Mouse (Mus musculus) brain, embryonic 14.5 days (tissue): ENCODE data around the gene Gm10799. TPM values are rescaled to one million over a fixed set of nuclear protein-coding genes. Genes with fewer than 3 reads are reported as not detected.
"Not testable (repeated sequence)": the region's sequence is repeated elsewhere in the genome, so short reads cannot be mapped to it uniquely, and the experiment has no call there.

Experiments used
- DNase-seq: peaks from one replicate; pipeline ENCODE4 v3.0.0-alpha.2; 2011; ENCODE audit warnings: low read depth
- CTCF ChIP-seq: fragments of 200-500 bp; IDR thresholded peaks from 2 replicates; pipeline ENCODE4 v1.5.1; 2012; ENCODE audit warnings: inconsistent platforms, mild to moderate bottlenecking, moderate library complexity, borderline replicate concordance; ENCODE audit not compliant: insufficient read depth, insufficient read length; ENCODE audit errors: extremely low read depth
- POLR2A ChIP-seq: fragments of 200-500 bp; IDR thresholded peaks from 2 replicates; pipeline ENCODE4 v1.6.1; 2012; ENCODE audit warnings: mild to moderate bottlenecking, inconsistent platforms, borderline replicate concordance; ENCODE audit not compliant: poor library complexity, insufficient read depth, insufficient read length, severe bottlenecking; ENCODE audit errors: extremely low read depth
- polyA plus RNA-seq: library from polyadenylated mRNA; depleted of rRNA; stranded (reverse); fragments of >200 nt; gene quantifications from 2 replicates; pipeline ENCODE4 v1.2.3, GENCODE M21; 2012

Gene Gm10799
- polyA plus RNA-seq, 1 experiment: not detected

- no peak for DNase-seq
- TF ChIP-seq POLR2A (no peak), CTCF (no peak)
These were observed 25.0 kb upstream of the Gm10799 start for GRCm38 (mm10) chr2:104093305-104093704.

GRCm38 (mm10) chr2:104087562-104087961 lies 19.2 kb upstream of the Gm10799 start:
- DNase-seq: not testable (repeated sequence)

DNA sequence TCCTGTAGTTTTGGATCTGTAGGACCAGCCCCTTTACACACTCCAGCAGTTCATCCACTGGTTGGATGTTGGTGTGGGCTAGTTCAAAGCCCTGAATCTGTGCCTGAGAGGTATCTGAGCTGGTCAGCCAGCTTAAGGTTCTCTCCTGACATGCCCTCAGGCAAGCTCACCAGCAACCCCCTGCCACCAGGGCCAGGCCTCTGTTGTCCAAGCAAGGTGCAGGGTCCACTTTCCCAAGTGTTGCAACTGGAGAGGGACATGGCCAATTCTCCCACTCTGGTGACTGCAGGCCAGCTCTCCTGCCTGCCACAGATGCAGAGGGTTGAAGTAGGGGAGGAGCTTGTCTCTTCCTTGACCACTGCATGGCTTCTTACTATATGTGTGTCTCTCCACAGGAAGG lies 15.7 kb upstream of the Gm10799 start:
- not testable (repeated sequence) for DNase-seq

DNA sequence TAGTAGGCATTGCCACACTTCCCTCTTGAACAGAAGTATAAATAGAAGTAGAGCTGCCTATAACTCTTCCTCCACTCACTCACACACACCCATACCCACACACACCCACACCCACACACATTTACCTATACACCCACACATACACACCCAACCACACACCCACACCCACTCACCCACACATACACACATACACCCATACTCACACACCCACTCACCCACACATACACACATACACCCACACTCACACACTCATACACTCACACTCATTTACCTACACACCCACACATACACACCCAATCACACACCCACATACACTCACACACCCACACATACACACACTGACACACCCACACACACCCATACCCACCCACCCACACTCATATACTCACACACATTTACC lies 14.1 kb upstream of the Gm10799 start:
- no peak for DNase-seq
- TF ChIP-seq POLR2A: no peak
- no peak for TF ChIP-seq CTCF

DNA sequence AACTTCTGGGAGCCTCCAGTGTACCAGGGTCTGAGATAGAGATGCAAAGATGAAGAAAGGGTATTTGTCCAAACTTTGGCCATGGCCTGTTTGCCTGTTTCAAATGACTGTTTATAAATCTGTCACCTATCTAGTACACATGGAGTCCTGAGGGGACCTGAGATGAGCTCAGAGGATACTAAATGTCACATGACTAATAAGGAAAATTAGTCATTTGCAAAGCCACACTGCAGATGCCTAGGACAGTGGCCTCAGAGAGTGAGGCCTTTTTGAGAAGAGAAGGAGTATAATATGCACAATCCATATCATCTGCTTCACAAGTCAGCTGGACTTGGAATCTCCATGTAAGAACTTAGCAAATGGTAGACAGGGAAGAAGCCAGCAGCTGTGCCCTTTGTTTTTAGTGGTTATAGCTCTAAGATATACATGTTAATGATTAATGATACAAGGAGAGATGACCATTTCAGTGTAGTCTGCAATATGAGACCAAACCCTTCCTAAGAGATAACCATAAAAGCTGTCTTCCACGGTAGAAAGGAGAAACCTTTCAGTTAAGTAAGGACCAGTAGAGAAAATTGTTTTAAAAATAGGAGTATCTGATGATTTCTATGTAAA lies 13.2 kb upstream of the Gm10799 start:
- not testable (repeated sequence) for DNase-seq

- DNase-seq: not testable (repeated sequence)
These were observed 9.9 kb upstream of the Gm10799 start for GRCm38 (mm10) chr2:104078285-104078684.

DNA sequence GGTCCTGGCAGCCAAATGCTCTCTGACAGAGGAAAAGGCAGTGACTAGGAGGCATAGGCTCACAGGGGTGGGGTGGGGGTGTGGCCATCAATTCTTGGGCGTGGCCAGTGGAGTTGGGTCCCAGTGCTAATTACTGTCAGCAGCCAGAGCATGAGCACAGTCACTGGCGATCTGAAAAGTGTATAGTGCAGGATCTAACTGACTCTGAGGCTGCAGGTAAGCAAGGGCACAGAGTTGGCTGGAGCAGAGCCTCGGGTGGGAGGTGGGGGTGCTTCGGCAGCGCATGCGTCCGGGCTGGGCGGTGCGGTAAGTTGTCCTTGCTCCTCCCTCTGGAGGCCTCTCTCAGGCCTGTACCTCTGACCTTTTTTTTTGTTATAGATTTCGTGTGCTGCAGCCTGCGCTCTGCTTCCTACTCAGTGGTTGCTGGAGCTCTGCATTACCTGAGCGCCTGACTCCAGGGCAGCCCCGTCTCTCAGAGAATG lies 1.4 kb upstream of the Gm10799 start, which contains the start of gene Cd59b:
Cd59b (plus strand) TSS at position 146 of the 482 bp plus-strand sequence.
- TF ChIP-seq CTCF: no peak
- TF ChIP-seq POLR2A: no peak
- peak; percentile 66 for DNase-seq

DNA sequence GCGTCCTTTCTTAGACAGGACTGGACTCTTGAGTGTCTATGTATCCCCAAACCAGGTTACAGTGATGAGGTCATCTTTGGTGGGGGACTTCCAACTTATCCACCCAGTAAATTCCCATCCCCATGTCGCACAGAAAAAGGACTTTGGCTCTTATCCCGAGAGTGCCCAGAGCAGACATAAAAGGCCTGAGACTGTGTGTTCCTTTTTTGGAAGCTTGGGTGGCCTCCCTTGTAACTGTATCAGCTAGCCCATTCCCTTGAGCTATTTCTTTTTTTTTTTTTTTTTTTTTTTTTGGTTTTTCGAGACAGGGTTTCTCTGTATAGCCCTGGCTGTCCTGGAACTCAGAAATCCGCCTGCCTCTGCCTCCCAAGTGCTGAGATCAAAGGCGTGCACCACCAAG lies 2.8 kb downstream of the Gm10799 start, which contains the start of gene Gm10912:
Gm10912 (plus strand) TSS at position 301 of the 400 bp plus-strand sequence.
- DNase-seq: not testable (repeated sequence)

DNA sequence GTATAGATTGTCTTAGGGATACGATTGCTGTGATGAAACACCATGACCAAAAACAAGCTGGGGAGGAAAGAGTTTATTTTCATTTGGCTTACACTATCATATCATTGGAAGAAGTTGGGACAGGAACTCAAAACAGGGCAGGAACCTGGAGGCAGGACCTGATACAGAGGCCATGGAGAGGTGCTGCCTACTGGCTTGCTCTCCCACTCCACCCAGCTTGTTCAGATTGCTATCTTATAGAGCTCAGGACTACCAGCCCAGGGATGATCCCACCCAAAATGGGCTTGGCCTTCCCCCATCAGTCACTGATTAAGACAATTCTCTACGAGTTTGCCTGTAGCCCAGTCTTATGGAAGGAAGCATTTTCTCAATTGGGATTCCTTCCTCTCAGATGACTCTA lies 4.2 kb downstream of the Gm10799 start:
- TF ChIP-seq POLR2A (no peak), CTCF (no peak)
- no peak for DNase-seq

GRCm38 (mm10) chr2:104062665-104063064 lies 5.7 kb downstream of the Gm10799 start:
- TF ChIP-seq POLR2A: no peak
- no peak for TF ChIP-seq CTCF
- no peak for DNase-seq

- no peak for TF ChIP-seq POLR2A
- TF ChIP-seq CTCF: no peak
- no peak for DNase-seq
These were observed 7.4 kb downstream of the Gm10799 start for GRCm38 (mm10) chr2:104060996-104061395.

DNA sequence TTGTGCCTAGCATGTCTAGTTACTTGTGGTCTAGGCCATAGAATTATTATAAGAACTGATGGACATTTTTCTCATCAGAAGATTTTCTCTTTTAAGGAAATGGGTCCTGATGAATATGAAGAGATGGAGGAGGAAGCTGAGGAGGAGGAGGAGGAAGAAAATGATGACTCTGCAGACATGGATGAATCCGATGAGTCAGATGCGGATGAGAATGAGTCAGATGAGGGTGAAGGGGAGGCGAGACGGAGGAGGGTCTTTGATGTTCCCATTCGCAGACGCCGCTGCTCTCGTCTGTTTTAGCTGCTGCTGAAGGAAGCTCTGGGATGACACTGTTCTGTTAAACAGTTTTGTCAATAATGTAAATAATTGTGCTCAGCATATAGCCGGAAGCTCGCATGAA lies 8.6 kb downstream of the Gm10799 start:
- no peak for TF ChIP-seq CTCF
- TF ChIP-seq POLR2A: no peak

GRCm38 (mm10) chr2:104058954-104059353 lies 9.4 kb downstream of the Gm10799 start:
- TF ChIP-seq POLR2A (no peak), CTCF (no peak)

More for the DNA sequence above, 8.6 kb downstream of the Gm10799 start:
- no peak for DNase-seq

More at GRCm38 (mm10) chr2:104058954-104059353, 9.4 kb downstream of the Gm10799 start:
- DNase-seq: no peak
